Mouse (Mus musculus): ENCODE results near the gene Ctu2.

DNA sequence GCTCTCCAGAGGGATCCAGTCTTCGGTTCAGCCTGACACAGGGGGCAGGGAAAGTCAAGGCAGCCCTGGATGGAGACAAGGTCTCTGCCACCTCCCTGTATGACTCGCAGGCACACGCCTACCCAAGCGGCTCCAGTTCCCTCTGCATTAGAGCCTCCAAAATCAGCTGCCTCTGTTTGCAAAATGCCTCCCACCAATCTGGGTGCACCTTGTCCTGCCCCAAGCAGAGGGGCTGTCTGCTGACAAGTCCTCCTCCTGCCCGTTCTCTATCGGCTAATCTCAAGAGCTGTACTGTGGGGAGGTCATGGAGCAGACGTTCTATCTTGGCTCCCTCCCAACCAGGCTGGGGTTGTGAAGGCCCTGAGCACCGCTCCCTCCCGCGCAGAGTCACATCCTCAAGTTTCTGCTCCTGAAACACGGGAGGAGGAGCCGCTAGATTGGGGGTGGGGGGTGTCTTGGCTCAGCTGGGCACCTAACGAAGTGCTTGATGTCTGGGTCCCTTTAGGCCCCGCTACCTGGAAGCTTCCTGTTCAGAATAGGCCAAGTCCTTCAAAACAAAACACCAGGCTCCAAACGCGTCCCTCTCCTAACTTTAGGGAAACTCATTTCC, 887 bp upstream of the Ctu2 start:
- TF ChIP-seq CTCF (IDR thresholded peaks at IDR 0.05; ENCODE audit: borderline replicate concordance, insufficient read depth, low read length) (no peak), POLR2A (IDR thresholded peaks at IDR 0.05; ENCODE audit: low read depth, low read length) (no peak)
